Mouse (Mus musculus): Measurements from ENCODE around the gene Tjap1. TPM values are rescaled to one million over a fixed set of nuclear protein-coding genes. Genes with fewer than 3 reads are reported as not detected.

Tjap1 gene
- polyA plus RNA-seq, 1 experiment, result 50.9 TPM

GRCm38 (mm10) chr17:46268026-46268720 lies 14.7 kb downstream of the Tjap1 start:
- H3K4me2 ChIP-seq (ENCODE audit: low read depth), result peak overlapping the region; percentile 62
- H3K79me2 ChIP-seq (ENCODE audit: control insufficient read depth, insufficient read depth), result peaks cover 38% of the 10 kb centered on the region
- TF ChIP-seq MAX (IDR thresholded peaks at IDR 0.05; ENCODE audit: low read depth), result no peak
- peak in 2 of 3 experiments; percentile 12 to 49 for TF ChIP-seq MYOG (IDR thresholded peaks at IDR 0.05; ENCODE audit: control insufficient read depth in 1 of 3, insufficient read depth in 1 of 3, insufficient read length in 2 of 3, low read depth in 2 of 3)
- no peak for TF ChIP-seq E2F4 (IDR thresholded peaks at IDR 0.05; ENCODE audit: insufficient read depth)
- TF ChIP-seq TCF12 (IDR thresholded peaks at IDR 0.05; ENCODE audit: insufficient read depth, poor library complexity, severe bottlenecking), result no peak
- no peak for TF ChIP-seq TCF3 (IDR thresholded peaks at IDR 0.05; ENCODE audit: insufficient read length, low read depth)
- H3K4me3 ChIP-seq, result no peak overlapping the region
- H3K27me3 ChIP-seq (ENCODE audit: control insufficient read depth, insufficient read depth, insufficient read length), result no peaks in the 10 kb centered on the region
- peaks cover 15% of the 10 kb centered on the region for H3K36me3 ChIP-seq (ENCODE audit: control insufficient read depth, insufficient read depth)
- no peak overlapping the region for H3ac ChIP-seq (ENCODE audit: control insufficient read depth, insufficient read length)

DNA sequence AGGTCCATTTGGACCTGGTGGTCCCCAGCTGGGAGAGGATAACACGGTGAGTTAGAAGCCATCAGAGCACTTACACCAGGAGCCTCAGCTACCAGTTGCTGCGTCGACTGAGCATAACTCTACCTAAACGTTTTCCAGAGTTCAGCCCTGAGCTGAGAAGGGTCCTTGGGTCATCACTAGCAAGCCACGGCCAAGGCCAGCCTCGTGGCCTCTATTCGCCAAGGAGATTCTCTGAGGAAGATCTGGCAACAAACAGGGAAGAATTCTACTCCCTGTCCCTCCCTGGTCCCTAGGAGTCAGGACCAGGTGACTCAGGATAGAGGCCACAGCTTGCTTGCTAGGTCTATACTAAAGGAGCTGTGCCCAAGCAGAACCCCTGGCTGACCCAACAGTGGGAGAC lies 15.3 kb downstream of the Tjap1 start:
- Histone ChIP-seq H3K79me2 (ENCODE audit: control insufficient read depth, insufficient read depth) (peaks cover 38% of the 10 kb centered on the region), H3K4me3 (no peak overlapping the region), H3ac (ENCODE audit: control insufficient read depth, insufficient read length) (no peak overlapping the region), H3K27me3 (ENCODE audit: control insufficient read depth, insufficient read depth, insufficient read length) (no peaks in the 10 kb centered on the region), H3K36me3 (ENCODE audit: control insufficient read depth, insufficient read depth) (peaks cover 20% of the 10 kb centered on the region), H3K4me2 (ENCODE audit: low read depth) (no peak overlapping the region)
- TF ChIP-seq TCF3 (IDR thresholded peaks at IDR 0.05; ENCODE audit: insufficient read length, low read depth), result no peak
- TF ChIP-seq POLR2AphosphoS2 (IDR thresholded peaks at IDR 0.05; ENCODE audit: insufficient read length, low read depth), result no peak
- TF ChIP-seq POLR2A (IDR thresholded peaks at IDR 0.05; ENCODE audit: insufficient read length, low read depth), result no peak
- TF ChIP-seq E2F4 (IDR thresholded peaks at IDR 0.05; ENCODE audit: insufficient read depth), result no peak
- no peak for TF ChIP-seq SRF (IDR thresholded peaks at IDR 0.05; ENCODE audit: control insufficient read depth, insufficient read length, low read depth)
- TF ChIP-seq CEBPB (IDR thresholded peaks at IDR 0.05; ENCODE audit: insufficient read depth, poor library complexity, severe bottlenecking), result no peak
- TF ChIP-seq MYOG (IDR thresholded peaks at IDR 0.05; ENCODE audit: control insufficient read depth in 1 of 3, insufficient read depth in 1 of 3, insufficient read length in 2 of 3, low read depth in 2 of 3), result no peak
- TF ChIP-seq TCF12 (IDR thresholded peaks at IDR 0.05; ENCODE audit: insufficient read depth, poor library complexity, severe bottlenecking), result no peak
- no peak for TF ChIP-seq MYOD1 (IDR thresholded peaks at IDR 0.05; ENCODE audit: control insufficient read depth in 1 of 3, insufficient read length in 2 of 3, low read depth in 2 of 3)
- TF ChIP-seq REST (IDR thresholded peaks at IDR 0.05; ENCODE audit: insufficient read depth, insufficient read length), result no peak
- TF ChIP-seq USF1 (IDR thresholded peaks at IDR 0.05; ENCODE audit: low read depth), result no peak
- no peak for TF ChIP-seq MAX (IDR thresholded peaks at IDR 0.05; ENCODE audit: low read depth)

GRCm38 (mm10) chr17:46266986-46267385 lies 15.8 kb downstream of the Tjap1 start:
- Histone ChIP-seq H3K4me2 (ENCODE audit: low read depth) (peak overlapping the region; percentile 22), H3K36me3 (ENCODE audit: control insufficient read depth, insufficient read depth) (peaks cover 22% of the 10 kb centered on the region), H3ac (ENCODE audit: control insufficient read depth, insufficient read length) (no peak overlapping the region), H3K27me3 (ENCODE audit: control insufficient read depth, insufficient read depth, insufficient read length) (no peaks in the 10 kb centered on the region), H3K79me2 (ENCODE audit: control insufficient read depth, insufficient read depth) (peaks cover 34% of the 10 kb centered on the region), H3K4me3 (no peak overlapping the region)
- TF ChIP-seq MAX (IDR thresholded peaks at IDR 0.05; ENCODE audit: low read depth) (no peak), POLR2AphosphoS2 (IDR thresholded peaks at IDR 0.05; ENCODE audit: insufficient read length, low read depth) (no peak), USF1 (IDR thresholded peaks at IDR 0.05; ENCODE audit: low read depth) (no peak), REST (IDR thresholded peaks at IDR 0.05; ENCODE audit: insufficient read depth, insufficient read length) (no peak), SRF (IDR thresholded peaks at IDR 0.05; ENCODE audit: control insufficient read depth, insufficient read length, low read depth) (no peak)

DNA sequence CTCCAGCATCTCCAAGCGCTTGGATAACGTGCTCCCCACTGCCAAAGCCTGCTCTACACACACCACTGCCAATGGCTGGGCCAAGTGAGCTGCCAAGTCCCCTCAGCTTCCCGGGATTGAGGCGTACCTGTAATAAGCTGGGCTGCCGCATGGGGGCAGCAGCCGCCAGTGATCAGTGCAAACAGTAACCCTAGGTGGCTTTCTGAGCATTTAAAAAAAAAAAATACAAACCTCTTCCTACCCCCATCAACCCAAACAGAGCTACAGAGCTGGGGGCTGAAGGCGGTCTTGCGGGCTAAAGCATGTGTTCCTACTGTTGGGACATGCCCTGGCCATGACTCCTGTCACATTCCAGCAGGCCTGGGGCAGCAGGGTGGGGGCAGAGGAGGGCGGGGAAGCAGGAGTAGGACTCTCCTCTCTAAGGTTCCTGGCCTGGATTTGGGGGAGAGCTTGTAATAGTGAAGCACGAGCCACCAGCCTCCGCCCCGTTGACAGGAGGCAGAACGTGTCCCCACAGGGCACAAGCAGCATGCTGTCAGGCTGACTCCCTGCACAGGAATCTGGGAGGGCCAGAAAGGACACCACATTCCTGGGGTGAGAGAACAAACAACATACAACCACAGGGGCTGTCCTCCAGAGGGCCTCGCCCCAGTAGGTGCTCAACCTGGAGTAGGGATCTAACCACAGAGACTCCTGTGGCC lies 16.8 kb downstream of the Tjap1 start:
- TF ChIP-seq POLR2AphosphoS2 (IDR thresholded peaks at IDR 0.05; ENCODE audit: insufficient read length, low read depth) (peak; percentile 27), MYOG (IDR thresholded peaks at IDR 0.05; ENCODE audit: control insufficient read depth in 1 of 3, insufficient read depth in 1 of 3, insufficient read length in 2 of 3, low read depth in 2 of 3) (peak in 2 of 3 experiments; percentile 33 to 86), REST (IDR thresholded peaks at IDR 0.05; ENCODE audit: insufficient read depth, insufficient read length) (no peak), MYOD1 (IDR thresholded peaks at IDR 0.05; ENCODE audit: control insufficient read depth in 1 of 3, insufficient read length in 2 of 3, low read depth in 2 of 3) (peak in 1 of 3 experiments; percentile 67), POLR2A (IDR thresholded peaks at IDR 0.05; ENCODE audit: insufficient read length, low read depth) (no peak), SRF (IDR thresholded peaks at IDR 0.05; ENCODE audit: control insufficient read depth, insufficient read length, low read depth) (no peak)
- Histone ChIP-seq H3ac (ENCODE audit: control insufficient read depth, insufficient read length) (no peak overlapping the region), H3K36me3 (ENCODE audit: control insufficient read depth, insufficient read depth) (peaks cover 22% of the 10 kb centered on the region), H3K4me3 (no peak overlapping the region), H3K27me3 (ENCODE audit: control insufficient read depth, insufficient read depth, insufficient read length) (no peaks in the 10 kb centered on the region), H3K4me2 (ENCODE audit: low read depth) (peak overlapping the region; percentile 22), H3K79me2 (ENCODE audit: control insufficient read depth, insufficient read depth) (peaks cover 29% of the 10 kb centered on the region)

GRCm38 (mm10) chr17:46265502-46265901 lies 17.3 kb downstream of the Tjap1 start:
- H3K79me2 ChIP-seq (ENCODE audit: control insufficient read depth, insufficient read depth), result peaks cover 29% of the 10 kb centered on the region
- peaks cover 22% of the 10 kb centered on the region for H3K36me3 ChIP-seq (ENCODE audit: control insufficient read depth, insufficient read depth)
- H3K27me3 ChIP-seq (ENCODE audit: control insufficient read depth, insufficient read depth, insufficient read length), result no peaks in the 10 kb centered on the region
- no peak for TF ChIP-seq TCF12 (IDR thresholded peaks at IDR 0.05; ENCODE audit: insufficient read depth, poor library complexity, severe bottlenecking)
- TF ChIP-seq POLR2AphosphoS2 (IDR thresholded peaks at IDR 0.05; ENCODE audit: insufficient read length, low read depth), result no peak
- TF ChIP-seq CEBPB (IDR thresholded peaks at IDR 0.05; ENCODE audit: insufficient read depth, poor library complexity, severe bottlenecking), result no peak
- TF ChIP-seq REST (IDR thresholded peaks at IDR 0.05; ENCODE audit: insufficient read depth, insufficient read length), result no peak
- TF ChIP-seq USF1 (IDR thresholded peaks at IDR 0.05; ENCODE audit: low read depth), result no peak
- no peak for TF ChIP-seq POLR2A (IDR thresholded peaks at IDR 0.05; ENCODE audit: insufficient read length, low read depth)
- no peak overlapping the region for H3K4me2 ChIP-seq (ENCODE audit: low read depth)
- no peak overlapping the region for H3K4me3 ChIP-seq
- H3ac ChIP-seq (ENCODE audit: control insufficient read depth, insufficient read length), result no peak overlapping the region

Data from myocyte (in vitro differentiated cells).